Mouse (Mus musculus) heart, adult 9 months (tissue): ENCODE measurements around the gene Hist1h2af.
"Not testable (repeated sequence)": the region's sequence is repeated elsewhere in the genome, so short reads cannot be mapped to it uniquely, and the experiment has no call there.

ENCODE experiments used
- DNase-seq, 2 experiments: peaks; one replicate each; pipeline ENCODE4 v3.0.0; 2022; ENCODE audit warnings: low spot score in 2 of 2

The Hist1h2af gene

GRCm38 (mm10) chr13:23554925-23555838 lies 21.5 kb downstream of the Hist1h2af start:
- peak; percentile 77 for DNase-seq

DNA sequence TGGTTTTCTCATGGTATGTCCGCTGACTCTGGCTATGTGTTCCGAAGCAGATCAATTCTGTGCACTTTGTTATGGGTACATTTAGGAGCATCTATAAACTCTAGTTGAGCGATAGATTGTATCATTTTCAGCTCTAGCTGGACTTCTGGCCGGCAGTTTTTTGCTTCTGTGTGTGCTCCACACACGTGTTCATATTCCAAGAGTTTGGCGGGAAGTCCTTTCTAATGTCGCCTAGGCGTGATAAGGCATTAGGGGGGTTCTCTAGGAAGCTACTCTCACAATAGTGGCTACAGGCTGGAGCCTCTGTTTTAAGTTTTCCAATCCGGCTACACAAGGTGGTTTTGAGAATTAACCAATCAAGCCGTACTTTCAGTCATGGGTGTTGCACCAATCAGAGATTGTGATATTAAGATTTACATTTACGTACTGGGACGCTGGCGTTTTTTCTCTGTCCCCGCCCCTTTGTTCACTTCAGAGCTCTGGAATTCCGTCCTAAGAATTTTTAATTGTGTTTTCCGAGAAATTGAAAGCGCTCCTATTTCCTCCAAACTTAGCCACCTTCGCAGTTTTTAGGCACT lies 22.2 kb downstream of the Hist1h2af start:
- DNase-seq, result peak; percentile 84 to 88

GRCm38 (mm10) chr13:23556906-23557305 lies 23.2 kb downstream of the Hist1h2af start:
- no peak for DNase-seq

DNA sequence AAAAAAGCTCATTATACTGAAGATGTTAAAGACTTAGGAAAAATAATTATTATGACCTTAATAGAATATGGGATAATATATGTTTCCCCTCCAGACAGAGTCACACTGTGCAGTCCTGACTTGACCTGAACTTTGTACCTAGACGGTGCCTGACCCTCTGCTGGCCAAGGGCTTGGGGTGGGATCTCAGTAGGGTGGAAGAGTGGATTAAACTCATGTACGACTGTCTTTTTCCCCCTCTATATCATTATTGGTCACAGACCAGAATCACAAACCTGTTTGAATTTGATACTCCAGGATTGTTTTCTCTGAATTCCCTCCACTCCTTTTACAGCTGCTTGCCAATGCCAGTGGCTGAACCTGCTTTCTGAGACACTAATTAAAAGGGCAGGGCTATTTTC lies 27.0 kb downstream of the Hist1h2af start:
- not testable (repeated sequence) for DNase-seq

GRCm38 (mm10) chr13:23561531-23561882 lies 27.8 kb downstream of the Hist1h2af start:
- DNase-seq, result not testable (repeated sequence)

GRCm38 (mm10) chr13:23561883-23562659 lies 28.4 kb downstream of the Hist1h2af start, which contains the start of gene Hist1h3e:
Hist1h3e (minus strand) TSS chr13:23562369.
- DNase-seq, result peak; percentile 94 to 96

- peak; percentile 55 to 70 for DNase-seq
These were observed 29.2 kb downstream of the Hist1h2af start for GRCm38 (mm10) chr13:23562699-23563462.

DNA sequence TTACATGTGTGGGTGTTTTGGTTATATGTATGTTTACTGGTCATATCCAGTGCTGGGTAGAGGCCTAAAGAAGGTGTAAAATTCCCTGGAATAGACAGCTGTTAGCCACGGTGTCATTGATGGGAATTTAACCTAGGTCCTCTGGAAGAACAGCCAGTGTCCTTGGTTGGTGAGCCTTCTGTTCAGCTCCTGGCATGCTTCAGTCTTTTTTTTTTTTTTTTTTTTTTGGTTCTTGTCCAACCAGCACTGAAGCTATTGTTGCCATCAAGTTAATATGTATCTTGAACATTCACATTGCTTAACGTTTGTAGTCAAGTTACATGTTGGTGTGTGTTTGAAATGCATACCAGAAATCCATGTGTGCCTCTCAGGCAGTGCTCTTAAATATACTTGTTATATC lies 30.8 kb downstream of the Hist1h2af start:
- no peak for DNase-seq

DNA sequence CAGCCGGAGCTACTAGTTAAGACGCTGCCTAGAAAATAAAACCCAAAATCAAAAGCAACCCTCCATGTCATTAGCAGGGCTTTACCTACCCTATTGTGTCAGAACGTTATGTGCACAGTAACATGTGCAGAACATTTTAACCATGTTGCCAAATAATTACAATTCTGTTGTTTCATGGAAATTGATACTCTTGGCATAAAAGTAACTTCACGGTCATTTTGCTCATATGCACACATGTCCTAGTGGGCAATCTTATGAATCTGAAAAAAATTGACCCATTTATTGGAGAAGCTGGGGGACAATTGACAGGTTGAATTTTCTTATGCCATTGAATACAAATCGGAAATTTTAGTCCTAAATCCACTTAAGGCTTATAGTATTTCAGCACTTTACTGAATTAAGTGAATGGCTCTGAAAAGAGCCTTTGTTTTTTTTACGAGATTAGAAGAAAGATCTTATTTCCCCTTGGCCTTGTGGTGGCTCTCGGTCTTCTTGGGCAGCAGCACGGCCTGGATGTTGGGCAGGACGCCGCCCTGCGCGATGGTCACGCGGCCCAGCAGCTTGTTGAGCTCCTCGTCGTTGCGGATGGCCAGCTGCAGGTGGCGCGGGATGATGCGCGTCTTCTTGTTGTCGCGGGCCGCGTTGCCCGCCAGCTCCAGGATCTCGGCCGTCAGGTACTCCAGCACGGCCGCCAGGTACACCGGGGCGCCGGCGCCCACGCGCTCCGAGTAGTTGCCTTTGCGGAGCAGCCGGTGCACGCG lies 36.7 kb downstream of the Hist1h2af start:
- DNase-seq, result not testable (repeated sequence)

DNA sequence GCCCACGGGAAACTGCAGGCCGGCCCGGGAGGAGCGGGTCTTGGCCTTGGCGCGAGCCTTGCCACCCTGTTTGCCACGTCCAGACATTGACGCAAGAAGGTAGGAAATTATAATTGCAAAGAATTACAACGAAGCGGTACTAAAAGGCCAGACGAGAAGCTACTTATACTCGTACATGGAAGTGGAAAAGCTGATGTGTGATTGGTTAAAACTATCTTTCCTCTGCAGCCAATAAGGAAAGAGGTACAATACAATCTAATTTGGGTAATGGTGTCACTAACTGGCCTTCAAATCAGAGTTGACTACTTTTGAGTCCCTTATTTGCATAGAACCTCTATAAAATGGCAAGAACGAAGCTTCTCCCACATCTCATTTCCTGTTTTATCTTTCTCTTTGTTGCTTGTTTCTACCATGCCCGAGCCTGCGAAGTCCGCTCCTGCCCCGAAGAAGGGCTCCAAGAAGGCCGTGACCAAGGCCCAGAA lies 37.4 kb downstream of the Hist1h2af start, which contains the start of the genes Hist1h2ae and Hist1h2bg:
TSS of gene Hist1h2ae (minus strand) at position 199 of the 482 bp plus-strand sequence.
TSS of gene Hist1h2bg (plus strand) at position 375 of the 482 bp plus-strand sequence.
- DNase-seq, result peak; percentile 85 to 94

GRCm38 (mm10) chr13:23571504-23572217 lies 38.0 kb downstream of the Hist1h2af start:
- not testable (repeated sequence) for DNase-seq

- no peak for DNase-seq
These were observed 38.7 kb downstream of the Hist1h2af start for GRCm38 (mm10) chr13:23572218-23573033.

- DNase-seq, result not testable (repeated sequence)
These were observed 39.6 kb downstream of the Hist1h2af start for GRCm38 (mm10) chr13:23573034-23573897.

DNA sequence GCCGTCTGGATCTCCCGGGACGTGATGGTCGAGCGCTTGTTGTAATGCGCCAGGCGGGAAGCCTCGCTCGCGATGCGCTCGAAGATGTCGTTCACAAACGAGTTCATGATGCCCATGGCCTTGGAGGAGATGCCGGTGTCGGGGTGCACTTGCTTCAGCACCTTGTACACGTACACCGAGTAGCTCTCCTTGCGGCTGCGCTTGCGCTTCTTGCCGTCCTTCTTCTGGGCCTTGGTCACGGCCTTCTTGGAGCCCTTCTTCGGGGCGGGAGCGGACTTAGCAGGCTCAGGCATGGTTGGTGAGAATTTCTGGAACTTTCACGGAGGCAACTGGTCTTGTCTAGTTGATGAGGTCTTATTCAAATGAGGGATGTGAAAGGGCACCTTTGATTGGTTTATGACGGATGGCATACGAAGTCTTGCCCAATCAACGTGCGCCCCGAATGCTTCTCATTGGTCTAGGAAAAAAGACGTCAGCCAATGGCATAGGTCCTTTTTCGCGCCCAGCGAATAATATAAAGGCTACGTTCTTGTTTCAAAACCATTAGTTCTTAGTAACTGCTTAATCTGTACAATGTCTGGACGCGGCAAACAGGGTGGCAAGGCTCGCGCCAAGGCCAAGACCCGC lies 40.3 kb downstream of the Hist1h2af start, which contains the start of the genes Hist1h2bf and Hist1h2ad:
TSS of gene Hist1h2bf (minus strand) at position 299 of the 627 bp plus-strand sequence.
TSS of gene Hist1h2ad (plus strand) at position 484 of the 627 bp plus-strand sequence.
- peak; percentile 89 to 95 for DNase-seq

GRCm38 (mm10) chr13:23574546-23575170 lies 41.0 kb downstream of the Hist1h2af start:
- not testable (repeated sequence) for DNase-seq

DNA sequence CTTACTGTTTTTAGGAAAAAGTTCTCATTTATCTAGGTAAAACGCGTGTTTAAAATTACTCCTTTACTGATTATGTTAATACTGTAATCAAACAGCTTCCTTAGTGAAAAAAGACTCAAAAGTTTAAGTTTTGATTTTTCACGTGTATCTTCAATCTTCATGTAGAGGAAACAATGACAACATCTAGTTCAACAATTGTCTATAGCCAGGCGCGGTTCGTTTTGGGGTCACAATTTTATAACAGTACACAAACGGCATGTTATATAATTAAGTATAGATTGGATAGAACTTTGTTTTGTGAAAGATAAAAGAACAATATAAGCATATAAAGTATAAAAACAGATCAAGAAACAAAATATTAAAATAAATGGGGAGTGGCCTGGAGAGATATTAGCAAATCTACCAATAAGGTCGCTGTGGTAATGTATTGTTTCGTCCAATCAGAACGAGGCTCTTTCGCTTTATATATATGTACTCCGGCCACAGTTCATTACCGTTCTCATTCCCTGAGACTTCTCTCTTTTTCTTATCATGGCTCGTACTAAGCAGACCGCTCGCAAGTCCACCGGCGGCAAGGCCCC lies 41.7 kb downstream of the Hist1h2af start, which contains the start of gene Hist1h3d:
TSS of gene Hist1h3d (plus strand) at position 493 of the 581 bp plus-strand sequence.
- peak; percentile 57 to 78 for DNase-seq
